Mouse (Mus musculus): Measurements from ENCODE around the gene Mpnd. TPM values are rescaled to one million over a fixed set of nuclear protein-coding genes. Genes with fewer than 3 reads are reported as not detected.

Mpnd gene
- polyA plus RNA-seq, 1 experiment = 188 TPM

DNA sequence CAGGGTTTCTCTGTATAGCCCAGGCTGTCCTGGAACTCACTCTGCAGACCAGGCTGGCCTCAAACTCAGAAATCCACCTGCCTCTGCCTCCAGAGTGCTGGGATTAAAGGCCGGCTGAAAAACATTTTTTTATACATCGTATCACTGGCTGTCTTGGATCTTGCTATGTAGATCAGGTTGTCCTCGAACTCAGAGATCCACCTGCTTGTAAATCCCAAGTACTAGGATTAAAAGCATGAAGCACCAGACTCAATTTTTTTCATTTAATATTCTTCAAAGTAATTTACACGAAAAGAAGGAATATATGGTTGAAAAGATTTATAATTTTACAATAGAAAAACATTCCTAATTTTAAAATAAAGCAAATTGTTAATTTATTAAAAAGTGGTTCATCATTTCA, 33.8 kb downstream of the Mpnd start:
- Histone ChIP-seq H3K4me1 (replicated peaks; ENCODE audit: control insufficient read depth, insufficient read depth, low read length) (peaks cover 20% of the 10 kb centered on the region), H3K4me3 (ENCODE audit: control insufficient read depth, insufficient read depth, low read length) (no peak overlapping the region), H3K27me3 (ENCODE audit: control insufficient read depth, insufficient read depth, low read length) (no peaks in the 10 kb centered on the region), H3K36me3 (ENCODE audit: control insufficient read depth, insufficient read depth, low read length) (no peaks in the 10 kb centered on the region), H3K27ac (ENCODE audit: control insufficient read depth, insufficient read depth, low read length) (no peak overlapping the region)
- DNase-seq = no peak
- no peak for TF ChIP-seq CTCF (IDR thresholded peaks at IDR 0.05; ENCODE audit: borderline replicate concordance, control insufficient read depth, extremely low read depth, insufficient read depth, low read length, poor library complexity)
- TF ChIP-seq POLR2A (IDR thresholded peaks at IDR 0.05; ENCODE audit: control insufficient read depth, extremely low read depth, insufficient read depth, low read length, poor library complexity) = no peak
- 85% methylated on average over 4 of the region's 4 CpGs for WGBS

DNA sequence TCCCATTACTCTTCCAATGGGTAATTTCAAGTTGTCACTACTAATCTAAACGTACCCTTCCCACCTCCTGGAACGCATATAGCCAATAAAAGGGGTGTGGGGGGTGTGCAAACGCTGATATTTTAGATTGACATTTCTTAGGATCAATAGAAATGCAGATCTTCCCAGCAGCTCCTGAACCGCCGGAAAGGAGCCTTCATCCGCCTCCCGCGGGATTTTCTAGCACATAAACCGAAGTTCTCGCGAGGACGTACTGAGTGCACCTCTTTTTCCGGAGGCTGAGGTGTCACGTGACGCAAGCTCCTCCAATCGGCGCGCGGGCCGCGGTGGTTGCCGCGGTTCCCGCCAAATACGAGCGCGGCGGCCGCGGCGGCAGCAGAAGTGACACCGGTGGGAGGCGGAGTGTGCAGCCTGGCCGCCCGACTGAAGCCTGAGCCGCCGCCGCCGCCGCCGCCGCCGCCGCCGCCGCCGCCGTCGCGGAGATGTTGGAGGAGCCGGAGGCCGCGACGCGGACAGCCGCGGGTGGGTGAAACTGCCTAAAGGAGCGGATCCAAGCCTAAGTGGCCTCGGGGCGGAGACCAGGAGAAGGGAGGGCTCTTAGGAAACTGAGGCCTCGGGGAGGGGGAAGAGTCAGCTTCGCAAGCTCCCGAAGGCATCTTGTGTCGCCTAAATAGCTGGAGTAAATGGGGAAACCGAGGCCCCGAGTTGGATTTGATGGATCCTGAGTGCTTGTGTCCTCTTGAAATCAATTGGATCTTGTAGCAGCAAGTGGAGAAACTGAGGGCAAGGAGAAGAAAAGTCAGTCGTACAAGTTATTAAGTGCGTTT, 34.7 kb downstream of the Mpnd start, which contains the start of gene Chaf1a:
TSS of gene Chaf1a (plus strand) at position 410 of the 827 bp plus-strand sequence.
- no peaks in the 10 kb centered on the region for H3K27me3 ChIP-seq (ENCODE audit: control insufficient read depth, insufficient read depth, low read length)
- H3K36me3 ChIP-seq (ENCODE audit: control insufficient read depth, insufficient read depth, low read length) = no peaks in the 10 kb centered on the region
- TF ChIP-seq POLR2A (IDR thresholded peaks at IDR 0.05; ENCODE audit: control insufficient read depth, extremely low read depth, insufficient read depth, low read length, poor library complexity) = peak; percentile 61
- TF ChIP-seq CTCF (IDR thresholded peaks at IDR 0.05; ENCODE audit: borderline replicate concordance, control insufficient read depth, extremely low read depth, insufficient read depth, low read length, poor library complexity) = 0 out of 2 replicates have a peak, but pooled peaks have one; percentile 44
- peak within 1 kb of the TSS; percentile 52 for H3K4me3 ChIP-seq (ENCODE audit: control insufficient read depth, insufficient read depth, low read length)
- peaks cover 11% of the 10 kb centered on the region for H3K4me1 ChIP-seq (replicated peaks; ENCODE audit: control insufficient read depth, insufficient read depth, low read length)
- under 1% methylated on average over 68 of the region's 68 CpGs for WGBS
- peak; percentile 97 for DNase-seq
- H3K27ac ChIP-seq (ENCODE audit: control insufficient read depth, insufficient read depth, low read length) = no peak within 1 kb of the TSS

DNA sequence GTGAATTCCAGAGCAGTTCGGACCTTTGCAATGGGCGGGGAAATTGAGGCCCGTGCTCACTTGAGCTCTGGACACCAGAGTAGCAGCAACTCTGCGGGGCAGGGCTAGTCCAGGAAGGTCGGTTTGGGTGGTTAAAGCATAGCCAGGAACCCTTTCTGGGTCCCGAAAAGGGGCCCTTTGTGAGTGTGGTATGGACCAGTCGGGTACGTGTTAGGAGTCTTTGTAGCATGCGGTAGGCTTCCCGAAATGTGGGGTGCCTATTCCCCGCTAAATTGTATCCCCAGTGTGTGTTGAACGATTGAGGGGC, 35.3 kb downstream of the Mpnd start:
- no peaks in the 10 kb centered on the region for H3K36me3 ChIP-seq (ENCODE audit: control insufficient read depth, insufficient read depth, low read length)
- TF ChIP-seq POLR2A (IDR thresholded peaks at IDR 0.05; ENCODE audit: control insufficient read depth, extremely low read depth, insufficient read depth, low read length, poor library complexity) = no peak
- TF ChIP-seq CTCF (IDR thresholded peaks at IDR 0.05; ENCODE audit: borderline replicate concordance, control insufficient read depth, extremely low read depth, insufficient read depth, low read length, poor library complexity) = no peak
- H3K4me1 ChIP-seq (replicated peaks; ENCODE audit: control insufficient read depth, insufficient read depth, low read length) = peaks cover 10% of the 10 kb centered on the region
- 2% methylated on average over 12 of the region's 12 CpGs for WGBS
- no peak for DNase-seq
- no peak overlapping the region for H3K27ac ChIP-seq (ENCODE audit: control insufficient read depth, insufficient read depth, low read length)
- H3K27me3 ChIP-seq (ENCODE audit: control insufficient read depth, insufficient read depth, low read length) = no peaks in the 10 kb centered on the region
- peak overlapping the region; percentile 52 for H3K4me3 ChIP-seq (ENCODE audit: control insufficient read depth, insufficient read depth, low read length)

DNA sequence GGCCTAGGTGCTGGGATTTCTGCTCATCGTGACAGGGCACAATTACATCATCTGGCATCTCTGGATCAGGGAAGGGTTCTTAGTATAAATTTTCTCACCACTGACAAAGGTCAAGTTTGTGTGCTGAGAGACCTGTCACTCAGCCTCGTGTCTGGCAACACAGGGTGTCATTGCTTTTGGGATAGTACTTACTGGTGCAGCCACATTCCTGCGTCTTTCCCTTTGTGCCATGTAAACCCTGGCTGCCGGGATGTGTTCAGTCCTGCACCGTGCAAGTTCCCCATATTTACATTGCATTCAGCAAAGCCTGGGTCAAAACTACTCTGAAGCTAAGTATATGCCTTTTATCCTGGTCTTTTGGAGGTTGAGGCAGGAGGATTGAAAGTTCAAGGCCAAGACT, 45.9 kb downstream of the Mpnd start:
- Histone ChIP-seq H3K4me1 (replicated peaks; ENCODE audit: control insufficient read depth, insufficient read depth, low read length) (no peaks in the 10 kb centered on the region), H3K4me3 (ENCODE audit: control insufficient read depth, insufficient read depth, low read length) (no peak overlapping the region), H3K27me3 (ENCODE audit: control insufficient read depth, insufficient read depth, low read length) (no peaks in the 10 kb centered on the region), H3K36me3 (ENCODE audit: control insufficient read depth, insufficient read depth, low read length) (peaks cover 27% of the 10 kb centered on the region), H3K27ac (ENCODE audit: control insufficient read depth, insufficient read depth, low read length) (no peak overlapping the region)
- WGBS = 95% methylated on average over 5 of the region's 5 CpGs
- no peak for DNase-seq
- no peak for TF ChIP-seq POLR2A (IDR thresholded peaks at IDR 0.05; ENCODE audit: control insufficient read depth, extremely low read depth, insufficient read depth, low read length, poor library complexity)
- TF ChIP-seq CTCF (IDR thresholded peaks at IDR 0.05; ENCODE audit: borderline replicate concordance, control insufficient read depth, extremely low read depth, insufficient read depth, low read length, poor library complexity) = no peak

DNA sequence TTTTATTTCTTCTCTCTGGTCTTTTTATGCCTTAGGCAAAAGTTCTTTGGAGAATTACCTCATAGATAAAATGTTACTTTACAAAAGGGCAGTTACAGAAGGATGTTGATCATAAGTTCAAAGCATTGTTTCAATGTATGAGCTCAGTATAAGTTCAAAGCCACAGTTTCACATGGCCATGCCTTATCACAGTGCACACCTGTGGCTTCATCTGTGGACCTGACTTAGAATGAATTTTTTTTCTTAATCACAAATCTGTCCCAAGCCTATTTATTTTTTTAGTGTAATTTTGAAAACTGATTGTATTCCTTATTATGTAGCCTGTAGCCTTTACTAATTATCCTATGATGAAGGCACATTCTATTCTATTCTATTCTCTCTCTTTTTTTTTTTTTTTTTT, 49.4 kb downstream of the Mpnd start:
- DNase-seq = no peak
- TF ChIP-seq CTCF (IDR thresholded peaks at IDR 0.05; ENCODE audit: borderline replicate concordance, control insufficient read depth, extremely low read depth, insufficient read depth, low read length, poor library complexity) (no peak), POLR2A (IDR thresholded peaks at IDR 0.05; ENCODE audit: control insufficient read depth, extremely low read depth, insufficient read depth, low read length, poor library complexity) (no peak)
- peaks cover 28% of the 10 kb centered on the region for H3K36me3 ChIP-seq (ENCODE audit: control insufficient read depth, insufficient read depth, low read length)

DNA sequence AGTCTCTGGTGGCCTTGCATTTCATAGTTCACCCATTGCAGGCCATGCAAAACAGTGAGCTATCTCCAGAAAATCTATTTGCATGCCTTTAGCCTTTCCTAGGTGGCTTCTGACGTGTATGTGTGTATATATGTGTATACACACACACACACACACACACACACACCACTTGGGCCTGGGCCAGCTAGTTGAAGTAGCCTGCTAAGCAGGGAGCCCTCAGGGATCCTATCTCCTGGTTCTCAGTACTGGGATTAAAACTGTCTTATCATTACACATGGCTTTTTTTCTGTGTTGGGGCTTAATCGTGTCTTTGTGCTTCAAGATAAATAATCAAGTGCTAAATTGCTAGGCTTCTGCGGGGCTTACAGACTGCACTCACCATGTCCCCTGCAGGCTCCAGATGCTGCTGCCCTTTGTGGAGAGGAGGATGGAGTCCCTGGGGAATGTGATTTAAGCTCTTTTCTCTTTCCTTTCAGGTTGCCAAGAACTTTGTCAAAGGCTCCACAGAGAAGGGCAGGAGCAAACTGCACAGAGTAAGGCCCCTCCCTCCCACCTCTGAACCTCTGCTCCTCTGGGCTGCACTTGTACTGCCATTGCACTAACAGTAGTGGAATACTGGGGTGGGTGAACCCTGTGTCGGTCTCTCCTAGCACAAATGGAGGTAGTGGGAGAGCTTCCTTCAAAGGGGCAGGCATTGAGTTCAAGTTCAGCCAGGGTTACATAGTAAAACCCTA, 50.6 kb downstream of the Mpnd start:
- peaks cover 26% of the 10 kb centered on the region for H3K36me3 ChIP-seq (ENCODE audit: control insufficient read depth, insufficient read depth, low read length)
- H3K27me3 ChIP-seq (ENCODE audit: control insufficient read depth, insufficient read depth, low read length) = no peaks in the 10 kb centered on the region
- DNase-seq = no peak
- no peak overlapping the region for H3K4me3 ChIP-seq (ENCODE audit: control insufficient read depth, insufficient read depth, low read length)
- H3K4me1 ChIP-seq (replicated peaks; ENCODE audit: control insufficient read depth, insufficient read depth, low read length) = no peaks in the 10 kb centered on the region
- 94% methylated on average over 4 of the region's 4 CpGs for WGBS
- TF ChIP-seq POLR2A (IDR thresholded peaks at IDR 0.05; ENCODE audit: control insufficient read depth, extremely low read depth, insufficient read depth, low read length, poor library complexity) (no peak), CTCF (IDR thresholded peaks at IDR 0.05; ENCODE audit: borderline replicate concordance, control insufficient read depth, extremely low read depth, insufficient read depth, low read length, poor library complexity) (no peak)
- H3K27ac ChIP-seq (ENCODE audit: control insufficient read depth, insufficient read depth, low read length) = no peak overlapping the region

More for the DNA sequence above, 49.4 kb downstream of the Mpnd start:
- Histone ChIP-seq H3K4me3 (ENCODE audit: control insufficient read depth, insufficient read depth, low read length) (no peak overlapping the region), H3K27me3 (ENCODE audit: control insufficient read depth, insufficient read depth, low read length) (no peaks in the 10 kb centered on the region), H3K4me1 (replicated peaks; ENCODE audit: control insufficient read depth, insufficient read depth, low read length) (no peaks in the 10 kb centered on the region), H3K27ac (ENCODE audit: control insufficient read depth, insufficient read depth, low read length) (no peak overlapping the region)

All from thymus, adult 2 months (tissue).